Mouse (Mus musculus): ENCODE measurements around the gene Golga1.

Golga1 gene

GRCm38 (mm10) chr2:38973223-38973622 is 92.1 kb downstream of the Golga1 start:
- DNase-seq: no peak

GRCm38 (mm10) chr2:38970057-38970456 is 95.3 kb downstream of the Golga1 start:
- no peak for DNase-seq

GRCm38 (mm10) chr2:38969650-38970049 is 95.7 kb downstream of the Golga1 start:
- no peak for DNase-seq
